Comparison of ENCODE assay signal across 9 mouse cellular contexts in genomic region chr8:120426105-120426504, GRCm38 (mm10).
DNase-seq lines count a peak whose midpoint lies in the region; ATAC-seq and TF ChIP-seq lines count a peak whose summit lies in the region.
"Had no signal": no experiment of that assay in that cellular context is flagged by ENCODE, and none has a peak within 500 bp of the region (broad histone marks: within the 10 kb centered on the region; RNA-seq: fewer than 3 reads in every experiment).

No protein-coding gene starts in this region.

- no peak for TF ChIP-seq CTCF in E14TG2a.4 (conservative IDR thresholded peaks at IDR 0.05; ENCODE audit: low read length)

- intact Hi-C loops in heart, postnatal 14 days (cut with DNase I) = no loop called here

- H3K4me1 ChIP-seq in heart, embryonic 10.5 days = peaks cover 81% of the 10 kb centered on the region
- peaks cover 92% of the 10 kb centered on the region for H3K4me1 ChIP-seq in E14TG2a.4 (replicated peaks; ENCODE audit: low read depth, low read length)
- peaks cover 77% of the 10 kb centered on the region for H3K4me1 ChIP-seq in hindbrain, embryonic 12.5 days

- WGBS in heart, embryonic 10.5 days = 43% methylated on average over 1 of the region's 1 CpGs
- WGBS in hindbrain, embryonic 12.5 days = 52% methylated on average over 1 of the region's 1 CpGs

- ATAC-seq in hindbrain, embryonic 12.5 days (ENCODE audit: low FRiP score) = no peak
- ATAC-seq in megakaryocyte progenitor cell, adult 5-6 weeks (replicated peaks; ENCODE audit: poor library complexity) = peak; percentile 17; the same call in 1 of the 2 replicates

- 0 out of 2 replicates have a peak, but pooled peaks cover 4% of the 10 kb centered on the region for H3K27me3 ChIP-seq in heart, embryonic 10.5 days (ENCODE audit: insufficient read depth, poor library complexity, severe bottlenecking)
- H3K27me3 ChIP-seq in E14TG2a.4 (ENCODE audit: insufficient read depth, low read length) = peaks cover 13% of the 10 kb centered on the region
- no peaks in the 10 kb centered on the region for H3K27me3 ChIP-seq in hindbrain, embryonic 12.5 days

- H3K4me3 ChIP-seq in heart, embryonic 10.5 days = no peak overlapping the region
- 0 out of 2 replicates have a peak overlapping the region, but pooled peaks have one; percentile 10 for H3K4me3 ChIP-seq in E14TG2a.4 (replicated peaks; ENCODE audit: low read length)
- no peak overlapping the region for H3K4me3 ChIP-seq in hindbrain, embryonic 12.5 days

- peak overlapping the region; percentile 86 for H3K27ac ChIP-seq in heart, embryonic 10.5 days
- H3K27ac ChIP-seq in hindbrain, embryonic 12.5 days = peak overlapping the region; percentile 97

- H3K9ac ChIP-seq in hindbrain, embryonic 12.5 days = no peak overlapping the region

- H3K4me2 ChIP-seq in hindbrain, embryonic 12.5 days (replicated peaks) = 0 out of 2 replicates have a peak overlapping the region, but pooled peaks have one; percentile 19

- no peaks in the 10 kb centered on the region for H3K36me3 ChIP-seq in heart, embryonic 10.5 days
- no peaks in the 10 kb centered on the region for H3K36me3 ChIP-seq in E14TG2a.4 (ENCODE audit: insufficient read depth, low read length)
- H3K36me3 ChIP-seq in hindbrain, embryonic 12.5 days = no peaks in the 10 kb centered on the region

- DNase-seq in heart, embryonic 10.5 days (ENCODE audit: low spot score) = no peak
- no peak for DNase-seq in heart, postnatal 14 days
- DNase-seq in frontal cortex, postnatal 36 days (ENCODE audit: low spot score in 2 of 2) = no peak
- no peak for DNase-seq in layer of hippocampus, adult 9-11 months
- no peak for DNase-seq in layer of hippocampus, adult 11-12 months (ENCODE audit: low spot score)
- DNase-seq: kidney, postnatal 36 days had no signal

- H3K9me3 ChIP-seq in heart, embryonic 10.5 days = no peaks in the 10 kb centered on the region
- peaks cover 3% of the 10 kb centered on the region; the same call in 1 of the 2 replicates for H3K9me3 ChIP-seq in E14TG2a.4 (ENCODE audit: low read length)
- no peaks in the 10 kb centered on the region for H3K9me3 ChIP-seq in hindbrain, embryonic 12.5 days (replicated peaks)
